Mouse (Mus musculus) small intestine, adult 2 months (tissue): ENCODE data around the gene Megf6.

Source experiments
- CTCF ChIP-seq: fragments of 200-500 bp; IDR thresholded peaks from 2 replicates; pipeline ENCODE4 v1.5.1; 2012; ENCODE audit warnings: low read depth, mild to moderate bottlenecking, control low read depth, inconsistent platforms, low read length, moderate library complexity, mixed read lengths; ENCODE audit not compliant: insufficient replicate concordance, insufficient read length; ENCODE audit errors: extremely low read depth
- POLR2A ChIP-seq: fragments of 200-500 bp; IDR thresholded peaks from 2 replicates; pipeline ENCODE4 v1.6.1; 2012; ENCODE audit warnings: low read depth, mild to moderate bottlenecking, control low read depth, inconsistent platforms, low read length, moderate library complexity

DNA sequence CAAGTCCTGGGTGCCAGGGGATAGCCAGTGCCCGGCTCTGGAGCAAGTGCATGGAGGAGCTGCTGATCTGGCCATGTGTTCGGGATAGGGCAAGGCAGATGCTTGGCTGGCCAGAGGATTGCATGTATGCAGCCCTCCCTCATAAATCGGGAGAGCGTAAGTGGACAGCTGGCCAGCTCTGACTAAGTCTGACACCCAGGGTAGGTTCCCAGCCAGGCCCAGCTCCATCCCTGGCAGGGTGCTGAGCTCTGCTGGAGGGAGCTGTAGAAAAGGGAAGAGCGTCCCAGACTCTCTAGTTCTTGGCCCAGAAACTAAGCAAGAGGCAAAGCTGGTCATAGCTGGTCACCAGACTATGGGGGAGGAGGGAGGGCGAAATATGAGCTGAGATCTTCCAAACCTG is 38.5 kb downstream of the Megf6 start:
- TF ChIP-seq CTCF, result no peak
- no peak for TF ChIP-seq POLR2A
